Mouse (Mus musculus): Measurements from ENCODE around the gene Kdm5a.

- TF ChIP-seq CTCF (IDR thresholded peaks at IDR 0.05; ENCODE audit: low read depth, low read length) (no peak), POLR2A (IDR thresholded peaks at IDR 0.05; ENCODE audit: insufficient read depth, low read length) (no peak)
Observed at GRCm38 (mm10) chr6:120457751-120458150, 93.8 kb downstream of the Kdm5a start.
